Mouse (Mus musculus): ENCODE measurements around the gene Cdk1.
A peak's percentile ranks its signal among the peaks of the same experiment; 100 is the strongest.

Cdk1 gene

DNA sequence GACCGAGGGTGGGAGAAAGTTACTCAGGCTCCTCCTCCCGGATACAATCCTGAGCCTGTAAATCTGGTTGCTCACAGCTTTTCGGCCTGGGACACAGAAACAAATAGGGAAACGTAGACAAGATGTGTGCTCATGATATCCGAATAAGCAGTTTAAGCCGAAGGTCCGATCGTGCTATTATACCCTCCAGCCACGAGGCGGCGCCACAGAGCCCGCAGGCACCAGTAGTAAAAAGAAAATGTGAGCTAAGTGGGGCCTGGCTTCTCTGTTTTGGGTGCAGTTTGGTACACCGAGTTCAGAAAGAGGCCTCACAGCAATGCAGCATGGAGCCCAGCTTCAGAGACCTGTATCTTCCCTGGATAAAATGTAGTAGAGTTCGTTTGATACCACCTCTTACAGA lies 46.5 kb downstream of the Cdk1 start:
- peak in 1 of 2 experiments; percentile 7 for DNase-seq (ENCODE audit: low spot score in 2 of 2)

DNA sequence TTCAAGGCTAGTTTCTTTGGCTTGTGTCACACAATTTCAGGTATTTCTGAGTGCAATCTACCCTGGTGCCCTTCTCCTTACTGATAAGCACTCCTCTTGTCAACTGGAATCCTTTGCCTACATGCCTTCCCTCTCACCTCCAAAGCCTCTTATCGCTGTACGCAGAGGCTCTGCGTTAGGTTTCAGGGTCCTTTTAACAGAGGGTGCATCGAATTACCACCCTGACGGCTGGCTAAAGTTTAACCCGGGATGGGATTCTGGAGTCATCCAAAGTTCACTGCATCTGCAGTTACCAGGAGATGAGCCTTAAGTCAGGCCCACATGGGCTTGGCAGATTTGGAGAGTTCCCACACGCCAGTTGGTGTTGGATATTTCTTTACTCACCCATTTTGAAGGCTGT lies 47.1 kb downstream of the Cdk1 start:
- no peak for DNase-seq (ENCODE audit: low spot score in 2 of 2)

DNA sequence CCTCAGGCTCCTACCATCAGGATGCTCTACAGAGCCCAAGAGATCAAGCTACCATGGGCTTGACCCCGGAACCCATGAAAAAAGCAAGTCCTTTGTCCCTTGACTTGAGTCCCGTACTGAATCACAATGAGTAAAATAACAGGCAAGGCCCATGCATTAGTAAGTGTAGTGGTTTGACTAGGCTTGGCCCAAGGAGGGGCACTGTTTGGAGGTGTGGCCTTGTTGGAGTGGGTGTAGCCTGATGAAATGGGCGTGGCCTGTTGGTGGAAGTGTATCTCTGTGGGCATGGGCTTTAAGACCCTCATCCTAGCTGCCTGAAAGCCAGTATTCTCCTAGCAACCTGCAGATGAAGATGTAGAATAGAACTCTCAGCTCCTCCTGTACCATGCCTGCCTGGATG lies 47.9 kb downstream of the Cdk1 start:
- no peak for DNase-seq (ENCODE audit: low spot score in 2 of 2)

DNA sequence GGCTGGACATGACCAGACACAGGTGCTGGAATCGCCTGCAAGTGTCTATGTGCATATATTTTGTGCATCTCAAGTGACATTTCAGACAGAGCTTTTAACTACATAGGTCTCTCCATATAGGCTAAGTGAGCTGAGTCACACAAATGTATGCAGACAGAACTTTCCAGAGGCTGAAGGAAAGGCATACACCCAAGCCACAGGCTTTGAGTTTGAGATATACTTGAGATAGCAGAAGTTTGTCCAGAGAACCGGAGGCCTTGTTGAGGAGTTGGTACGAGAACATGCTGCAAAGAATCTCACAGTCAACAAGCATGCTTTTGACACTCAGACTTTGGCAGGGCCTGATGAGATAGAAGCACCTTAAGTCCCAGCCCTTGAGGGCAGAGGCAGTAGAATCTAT lies 50.1 kb downstream of the Cdk1 start:
- DNase-seq (ENCODE audit: low spot score in 2 of 2) = no peak

DNA sequence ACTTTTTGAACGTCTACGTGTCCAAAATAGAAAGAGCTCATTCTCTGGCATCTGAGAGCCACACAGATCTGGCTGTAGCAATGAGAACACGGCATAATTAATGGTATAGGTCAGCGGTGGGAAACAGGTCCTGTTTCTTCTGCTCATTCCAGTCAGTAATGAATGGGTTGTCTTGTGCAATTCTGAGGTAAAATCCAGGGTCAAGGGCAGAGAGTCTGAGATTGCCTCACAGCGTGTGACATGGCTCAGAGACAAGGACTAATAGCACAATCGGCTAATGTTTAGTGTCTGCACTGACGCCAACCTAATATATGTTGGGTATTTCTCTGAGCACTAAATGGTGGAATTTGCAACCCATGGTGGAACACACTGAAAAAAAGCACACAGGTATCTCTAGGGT lies 52.8 kb downstream of the Cdk1 start:
- no peak for DNase-seq (ENCODE audit: low spot score in 2 of 2)

DNA sequence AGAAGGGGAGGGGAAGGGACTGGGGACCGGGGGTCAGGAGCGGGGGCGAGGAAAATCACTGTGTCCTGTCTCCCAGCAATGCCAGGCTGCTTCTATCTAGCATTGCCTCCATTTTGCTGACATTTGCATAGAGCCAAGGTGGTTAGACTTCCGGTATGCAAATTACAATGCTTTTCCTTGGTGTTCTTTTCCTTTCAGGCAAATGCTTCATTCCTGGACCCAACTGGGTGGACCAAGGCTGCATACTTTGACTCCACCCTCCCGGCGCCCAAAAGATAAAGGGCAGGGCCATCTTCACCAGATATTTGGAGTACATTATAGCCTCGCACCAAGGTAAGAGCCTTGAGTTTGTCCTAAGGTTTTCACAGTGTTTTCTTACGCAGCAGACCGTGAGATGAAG lies 56.8 kb downstream of the Cdk1 start:
- no peak for DNase-seq (ENCODE audit: low spot score in 2 of 2)

DNA sequence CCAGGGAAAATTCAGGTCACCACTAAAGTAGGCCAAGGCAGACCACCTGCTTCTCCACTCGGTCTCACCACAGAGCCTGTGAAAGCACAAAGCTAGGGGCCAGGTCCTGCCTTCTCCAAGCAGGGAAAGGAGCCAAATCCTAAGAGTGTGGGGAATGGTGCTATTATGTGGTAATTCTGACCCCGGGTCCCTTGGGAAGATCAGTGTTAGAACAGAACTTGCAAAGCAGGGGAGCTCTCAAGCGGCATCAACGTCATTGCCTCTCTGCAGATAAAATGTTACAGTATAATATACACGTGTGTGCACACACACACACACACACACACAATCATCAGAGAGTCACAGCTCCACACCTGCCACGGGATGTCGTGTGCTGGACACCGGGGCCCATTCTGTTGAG lies 62.0 kb downstream of the Cdk1 start:
- no peak for DNase-seq (ENCODE audit: low spot score in 2 of 2)

DNA sequence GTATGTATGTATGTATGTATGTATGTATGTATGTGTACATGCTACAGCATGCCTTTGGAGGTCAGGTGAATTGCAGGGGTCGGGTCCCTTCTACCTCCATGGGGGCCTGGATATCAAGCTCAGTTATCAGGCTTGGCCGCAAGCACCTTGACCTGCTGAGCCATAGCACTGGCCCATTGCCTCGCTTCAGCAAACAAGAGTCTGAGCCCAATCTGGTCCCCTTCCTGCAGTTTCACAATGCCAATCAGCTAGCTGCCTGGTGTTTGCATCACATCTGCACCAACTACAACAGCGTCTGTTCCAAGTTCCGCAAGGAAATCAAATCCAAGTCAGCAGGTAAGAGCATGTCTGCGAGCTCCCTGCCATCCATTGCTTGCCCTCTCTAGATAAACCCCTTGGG lies 64.0 kb downstream of the Cdk1 start:
- DNase-seq (ENCODE audit: low spot score in 2 of 2) = no peak

DNA sequence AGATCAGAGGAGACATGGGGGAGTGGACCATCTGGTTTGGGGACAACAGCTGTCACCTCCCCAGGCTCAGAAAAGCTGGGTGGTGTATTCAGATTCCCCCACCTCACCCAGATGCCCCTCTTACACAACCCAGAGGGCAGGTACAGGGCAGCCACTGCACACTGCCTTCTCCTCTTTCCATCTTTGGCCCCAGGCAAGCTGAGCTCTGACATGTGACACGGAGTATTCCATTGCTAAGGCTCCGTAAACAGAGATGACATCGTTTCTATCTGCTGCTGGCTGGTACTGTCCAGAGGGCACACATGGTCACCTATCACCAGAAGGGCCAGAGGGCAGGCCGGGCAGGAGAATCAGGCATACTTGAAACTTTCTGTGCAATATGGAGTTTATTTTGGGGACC lies 64.7 kb downstream of the Cdk1 start:
- no peak for DNase-seq (ENCODE audit: low spot score in 2 of 2)

DNA sequence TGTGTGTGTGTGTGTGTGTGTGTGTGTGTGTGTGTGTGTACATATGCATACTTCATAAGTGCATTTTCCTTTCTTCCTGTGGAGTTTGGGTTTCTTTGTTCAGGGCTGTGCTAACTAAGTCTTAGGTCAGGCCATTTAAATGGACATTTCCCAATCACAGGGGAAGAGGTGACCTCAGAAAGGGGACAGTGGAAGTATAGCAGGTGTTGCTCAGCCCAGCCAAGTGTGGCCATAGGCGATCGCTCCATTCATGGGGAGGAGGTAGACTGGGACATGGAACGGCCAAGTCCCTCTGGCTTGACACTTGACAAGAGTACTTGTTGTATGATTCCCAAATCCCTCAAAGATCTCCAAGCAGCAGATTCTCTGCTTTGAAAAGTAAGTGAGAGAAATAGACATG lies 65.8 kb downstream of the Cdk1 start:
- no peak for DNase-seq (ENCODE audit: low spot score in 2 of 2)

Data from frontal cortex, postnatal 14 days (tissue).